Mouse (Mus musculus) kidney, embryonic 14.5 days (tissue): ENCODE results near the gene 5730522E02Rik. TPM values are rescaled to one million over a fixed set of nuclear protein-coding genes. Genes with fewer than 3 reads are reported as not detected.

Experiments
- ATAC-seq: fragments of 200-750 bp; cut with Nextera tagmentation; 2 replicates; pipeline ENCODE4 v1.8.0; 2017; ENCODE audit warnings: moderate number of reproducible peaks, mild to moderate bottlenecking, moderate TSS enrichment, moderate library complexity; ENCODE audit not compliant: low FRiP score, low TSS enrichment
- H3K27ac ChIP-seq: fragments of 300-500 bp; sonication (generic); 2 replicates; pipeline ENCODE4 v1.5.1; 2014; ENCODE audit warnings: low read depth, mild to moderate bottlenecking, low read length, moderate library complexity, mixed read lengths
- H3K27me3 ChIP-seq: fragments of 300-500 bp; sonication (generic); 2 replicates; pipeline ENCODE4 v1.6.1; 2014; ENCODE audit warnings: mild to moderate bottlenecking, low read length; ENCODE audit not compliant: control insufficient read depth, insufficient read depth
- H3K36me3 ChIP-seq: fragments of 300-500 bp; sonication (generic); 2 replicates; pipeline ENCODE4 v1.6.1; 2014; ENCODE audit warnings: low read length, mixed read lengths; ENCODE audit not compliant: control insufficient read depth, insufficient read depth
- H3K4me1 ChIP-seq: fragments of 300-500 bp; sonication (generic); 2 replicates; pipeline ENCODE4 v1.6.1; 2014; ENCODE audit warnings: low read length, mixed read lengths; ENCODE audit not compliant: control insufficient read depth, insufficient read depth
- H3K4me2 ChIP-seq: fragments of 300-500 bp; sonication (generic); replicated peaks from 2 replicates; pipeline ENCODE4 v1.6.1; 2014; ENCODE audit warnings: low read depth, mild to moderate bottlenecking, low read length
- H3K4me3 ChIP-seq: fragments of 300-500 bp; sonication (generic); 2 replicates; pipeline ENCODE4 v1.5.1; 2014; ENCODE audit warnings: mild to moderate bottlenecking, low read length
- H3K9ac ChIP-seq: fragments of 300-500 bp; sonication (generic); 2 replicates; pipeline ENCODE4 v1.6.1; 2014; ENCODE audit warnings: low read depth, mild to moderate bottlenecking, low read length, moderate library complexity
- H3K9me3 ChIP-seq: fragments of 300-500 bp; sonication (generic); 2 replicates; pipeline ENCODE4 v1.6.1; 2016; ENCODE audit warnings: low read length; ENCODE audit not compliant: control insufficient read depth
- WGBS: fragments of 180-500 bp; shearing (Covaris S2); extraction: QIAGEN DNeasy Blood & Tissue Kit; methylation state at CpG from one replicate; pipeline ENCODE4 v1.1.7; 2014; 5-methylcytosine and 5-hydroxymethylcytosine counted together
- polyA plus RNA-seq: library from polyadenylated mRNA; unstranded; fragments of >200 nt; fragmentation: Nextera tagmentation; extraction: Ambion mirVana; gene quantifications from 2 replicates; pipeline ENCODE4 v1.2.1, GENCODE M21; 2014

Gene 5730522E02Rik
- polyA plus RNA-seq, 1 experiment from 2014 or later = 3.1 TPM

DNA sequence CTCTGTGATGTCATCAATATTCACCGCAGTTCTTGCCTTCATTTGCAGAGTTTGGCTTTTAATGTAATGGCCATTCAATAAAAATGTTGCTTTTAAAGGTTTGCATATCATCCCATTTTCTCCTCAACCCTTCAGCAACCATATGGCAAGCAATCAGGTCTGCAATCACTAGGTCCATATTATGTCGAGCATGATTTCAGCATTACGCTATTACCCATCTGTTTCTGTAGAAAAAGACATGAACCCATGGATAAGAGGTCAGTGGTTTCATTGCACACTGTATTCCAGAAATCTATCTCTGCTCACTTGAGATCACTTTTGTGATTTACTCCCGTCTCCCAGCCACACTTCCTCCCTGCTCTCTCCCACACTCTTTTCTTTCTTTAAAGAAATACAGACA, 213.1 kb downstream of the 5730522E02Rik start:
- H3K36me3 ChIP-seq = no peaks in the 10 kb centered on the region
- no peak overlapping the region for H3K4me3 ChIP-seq
- no peaks in the 10 kb centered on the region for H3K27me3 ChIP-seq
- H3K9me3 ChIP-seq = no peaks in the 10 kb centered on the region
- WGBS = 41% methylated on average over 4 of the region's 4 CpGs
- no peaks in the 10 kb centered on the region for H3K4me1 ChIP-seq
- H3K4me2 ChIP-seq = no peak overlapping the region
- no peak overlapping the region for H3K27ac ChIP-seq
- no peak overlapping the region for H3K9ac ChIP-seq
- ATAC-seq = no peak

DNA sequence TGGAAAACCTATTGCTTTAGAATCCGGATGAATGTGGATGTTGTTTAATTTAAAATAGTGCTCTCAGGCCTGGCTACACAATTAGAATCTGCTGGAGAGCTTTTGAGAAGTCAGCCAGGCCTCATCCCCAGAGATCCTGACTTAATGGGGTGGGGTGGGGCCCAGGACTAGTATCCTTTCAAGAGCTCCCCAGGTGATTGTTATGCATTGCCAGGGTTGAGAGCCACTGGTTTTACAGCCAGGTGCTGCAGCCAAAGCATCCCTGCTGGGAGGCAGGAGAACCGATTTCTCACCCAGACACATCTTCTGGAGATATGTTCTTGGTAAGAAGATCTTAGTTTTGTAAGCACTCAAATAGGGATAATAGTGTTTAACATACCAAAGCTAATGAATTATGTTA, 216.4 kb downstream of the 5730522E02Rik start:
- Histone ChIP-seq H3K4me3 (no peak overlapping the region), H3K27ac (no peak overlapping the region), H3K27me3 (no peaks in the 10 kb centered on the region), H3K9me3 (no peaks in the 10 kb centered on the region), H3K9ac (no peak overlapping the region), H3K36me3 (no peaks in the 10 kb centered on the region), H3K4me2 (no peak overlapping the region), H3K4me1 (no peaks in the 10 kb centered on the region)
- ATAC-seq = no peak
- WGBS = 39% methylated on average over 2 of the region's 2 CpGs

DNA sequence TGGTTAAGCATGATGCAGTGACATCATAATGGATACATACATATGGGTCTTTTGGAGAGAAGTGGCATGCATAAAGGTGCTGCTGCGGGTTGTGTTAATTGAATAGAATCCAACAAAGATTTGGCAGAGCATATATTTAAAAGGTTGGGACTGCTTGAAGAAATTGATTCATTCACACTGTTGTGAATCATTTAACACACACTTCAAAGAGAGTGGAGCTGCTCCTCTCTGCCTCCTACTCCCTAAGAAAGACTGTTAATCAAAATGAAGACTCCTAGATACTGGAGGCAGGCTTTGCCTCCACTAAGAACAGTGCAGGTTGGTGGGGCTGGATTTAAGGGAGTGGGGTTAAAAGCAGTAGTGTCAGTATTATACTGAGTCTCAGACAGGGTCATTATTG, 218.3 kb downstream of the 5730522E02Rik start:
- Histone ChIP-seq H3K4me2 (no peak overlapping the region), H3K9me3 (no peaks in the 10 kb centered on the region), H3K27me3 (no peaks in the 10 kb centered on the region), H3K4me1 (no peaks in the 10 kb centered on the region), H3K4me3 (no peak overlapping the region), H3K27ac (no peak overlapping the region), H3K36me3 (no peaks in the 10 kb centered on the region), H3K9ac (no peak overlapping the region)
- 89% methylated on average over 1 of the region's 1 CpGs for WGBS
- no peak for ATAC-seq

DNA sequence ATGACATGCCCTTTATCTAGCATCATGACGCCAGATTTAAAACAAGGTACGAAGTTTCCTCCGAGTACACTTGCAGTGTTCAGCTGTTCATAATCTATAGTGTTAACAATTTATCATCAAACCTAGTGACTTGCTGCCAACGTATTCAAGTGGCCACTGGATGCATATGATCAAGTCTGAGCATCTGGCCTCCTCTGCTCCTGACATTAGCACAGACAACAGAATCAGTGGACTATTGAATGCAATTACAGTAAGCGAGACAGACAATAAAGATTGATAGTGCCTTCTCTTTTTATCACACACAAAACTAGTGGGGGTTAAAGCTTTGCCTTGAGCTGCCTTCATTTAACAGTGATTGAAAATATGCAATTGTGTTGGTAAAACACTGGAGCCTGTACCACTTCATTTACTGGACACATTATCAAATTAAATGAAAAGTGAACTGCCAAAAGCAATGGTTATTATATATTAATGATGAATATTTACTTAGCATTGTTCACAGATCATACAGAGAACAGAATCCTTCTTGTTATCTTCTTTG, 231.8 kb downstream of the 5730522E02Rik start:
- no peak overlapping the region for H3K4me2 ChIP-seq
- WGBS = 82% methylated on average over 5 of the region's 5 CpGs
- H3K36me3 ChIP-seq = no peaks in the 10 kb centered on the region
- no peak for ATAC-seq
- no peak overlapping the region for H3K9ac ChIP-seq
- H3K27me3 ChIP-seq = no peaks in the 10 kb centered on the region
- no peak overlapping the region for H3K27ac ChIP-seq
- no peak overlapping the region for H3K4me3 ChIP-seq
- no peaks in the 10 kb centered on the region for H3K9me3 ChIP-seq
- no peaks in the 10 kb centered on the region for H3K4me1 ChIP-seq

DNA sequence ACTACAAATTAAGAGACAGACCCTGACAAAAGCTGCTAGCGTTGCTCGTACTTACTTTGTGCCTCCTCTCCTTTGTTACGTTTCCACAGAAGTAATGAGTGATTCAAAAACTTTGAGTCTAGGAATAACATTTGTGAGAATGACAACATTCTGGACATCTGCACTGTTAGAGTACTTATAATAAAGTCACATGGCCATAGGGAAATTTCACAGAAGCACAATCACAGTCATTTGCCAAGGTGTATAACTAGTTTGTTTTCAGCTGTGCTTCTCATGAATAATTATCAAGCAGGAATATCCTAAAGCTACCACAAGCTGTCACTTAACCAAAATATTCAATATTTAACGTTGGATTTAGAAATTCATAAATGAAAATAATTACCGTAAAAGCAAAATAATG, 269.1 kb downstream of the 5730522E02Rik start:
- H3K4me1 ChIP-seq = no peaks in the 10 kb centered on the region
- H3K27me3 ChIP-seq = no peaks in the 10 kb centered on the region
- H3K36me3 ChIP-seq = no peaks in the 10 kb centered on the region
- no peak overlapping the region for H3K4me3 ChIP-seq
- H3K4me2 ChIP-seq = no peak overlapping the region
- no peak for ATAC-seq
- H3K27ac ChIP-seq = no peak overlapping the region
- H3K9me3 ChIP-seq = no peaks in the 10 kb centered on the region
- 87% methylated on average over 5 of the region's 5 CpGs for WGBS
- no peak overlapping the region for H3K9ac ChIP-seq

DNA sequence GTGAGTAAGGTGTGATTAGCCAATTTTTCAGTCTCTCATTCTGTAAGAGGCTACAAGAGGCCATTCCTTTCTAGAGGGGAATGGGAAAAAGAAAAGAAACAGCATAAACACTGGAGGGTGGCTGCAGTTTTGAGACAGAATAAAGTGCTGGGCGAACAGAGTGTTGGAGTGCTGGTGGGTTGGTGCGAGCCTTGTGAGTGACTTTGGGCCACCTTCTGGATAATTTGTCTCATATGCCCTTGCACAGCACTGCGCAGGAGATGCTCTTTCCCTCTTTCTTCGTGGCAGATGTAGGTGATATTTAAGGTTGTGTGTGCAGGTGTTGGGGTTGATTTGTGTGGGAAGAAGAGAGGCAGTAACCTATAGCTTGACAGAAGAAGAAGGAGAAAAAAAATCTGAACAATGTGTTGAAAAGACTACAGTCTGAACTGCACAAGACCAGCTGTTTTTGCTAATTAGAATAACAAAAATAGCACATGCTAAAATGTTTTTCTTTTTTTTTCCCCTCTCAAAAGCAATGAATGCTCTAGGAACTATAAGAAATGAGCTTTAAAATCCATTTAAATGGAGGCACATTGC, 269.8 kb downstream of the 5730522E02Rik start:
- no peak overlapping the region for H3K27ac ChIP-seq
- no peaks in the 10 kb centered on the region for H3K36me3 ChIP-seq
- no peaks in the 10 kb centered on the region for H3K9me3 ChIP-seq
- no peak for ATAC-seq
- H3K4me2 ChIP-seq = no peak overlapping the region
- no peak overlapping the region for H3K9ac ChIP-seq
- H3K27me3 ChIP-seq = no peaks in the 10 kb centered on the region
- WGBS = 87% methylated on average over 4 of the region's 4 CpGs
- no peak overlapping the region for H3K4me3 ChIP-seq
- H3K4me1 ChIP-seq = no peaks in the 10 kb centered on the region

DNA sequence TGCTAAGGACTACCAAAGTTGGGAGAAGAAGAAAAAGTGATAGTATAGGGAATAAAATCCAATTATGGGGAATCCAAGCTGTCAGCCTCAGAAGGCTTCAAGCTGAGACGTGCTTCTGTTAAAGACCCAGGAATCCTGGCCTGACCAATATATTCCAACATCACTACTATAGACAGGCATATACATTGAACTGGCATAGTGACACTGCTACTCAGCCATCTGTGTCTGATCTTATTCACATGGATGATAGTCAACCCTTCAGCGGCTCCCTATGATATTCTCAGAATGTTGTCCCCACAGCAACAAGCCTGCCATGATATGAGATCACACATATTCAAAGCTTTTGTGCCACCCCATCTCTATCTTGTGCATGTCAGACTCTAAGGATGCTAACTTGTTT, 284.3 kb downstream of the 5730522E02Rik start:
- ATAC-seq = no peak
- 79% methylated on average over 2 of the region's 2 CpGs for WGBS
- Histone ChIP-seq H3K9me3 (no peaks in the 10 kb centered on the region), H3K4me1 (no peaks in the 10 kb centered on the region), H3K4me2 (no peak overlapping the region), H3K4me3 (no peak overlapping the region), H3K9ac (no peak overlapping the region), H3K36me3 (no peaks in the 10 kb centered on the region), H3K27me3 (no peaks in the 10 kb centered on the region), H3K27ac (no peak overlapping the region)

DNA sequence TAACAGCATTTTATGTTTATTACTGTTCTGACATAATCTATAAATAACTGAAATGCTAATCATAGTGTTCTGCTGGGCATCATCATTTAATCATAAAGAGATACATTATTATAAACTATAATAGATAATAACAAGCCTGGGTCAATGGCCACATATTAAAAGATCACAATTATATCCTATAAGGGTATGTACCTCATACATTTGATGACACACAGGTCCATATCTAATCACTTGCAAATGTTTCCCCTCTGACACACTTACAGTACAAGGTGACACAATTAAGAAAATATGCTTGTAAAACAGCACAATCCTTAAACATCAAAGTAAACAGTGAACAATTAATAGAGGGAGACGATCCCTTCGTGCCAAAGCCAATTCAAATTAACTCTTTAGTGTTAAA, 308.2 kb downstream of the 5730522E02Rik start:
- H3K36me3 ChIP-seq = no peaks in the 10 kb centered on the region
- no peaks in the 10 kb centered on the region for H3K4me1 ChIP-seq
- no peaks in the 10 kb centered on the region for H3K9me3 ChIP-seq
- H3K27me3 ChIP-seq = no peaks in the 10 kb centered on the region
- H3K9ac ChIP-seq = no peak overlapping the region
- no peak overlapping the region for H3K4me2 ChIP-seq
- no peak overlapping the region for H3K27ac ChIP-seq
- WGBS = 71% methylated on average over 2 of the region's 2 CpGs
- no peak for ATAC-seq
- no peak overlapping the region for H3K4me3 ChIP-seq

DNA sequence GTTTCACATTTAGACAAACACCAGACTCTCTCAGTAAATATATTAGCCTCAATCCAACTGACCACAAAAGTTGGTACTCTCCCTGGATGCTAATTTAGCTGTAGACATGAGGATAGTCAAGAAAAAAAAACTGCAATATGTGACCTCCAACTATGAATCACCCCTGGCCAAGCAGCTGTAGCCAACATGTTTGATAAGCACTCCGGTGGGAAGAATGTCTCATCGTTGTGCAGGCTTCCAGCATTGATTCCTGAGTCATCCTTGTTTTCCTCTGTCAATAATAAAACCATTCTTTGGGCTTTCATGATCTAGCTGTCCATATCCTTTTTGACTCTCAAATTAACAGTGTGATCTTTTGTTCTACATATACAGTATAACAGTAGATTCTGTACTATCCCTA, 308.9 kb downstream of the 5730522E02Rik start:
- Histone ChIP-seq H3K36me3 (no peaks in the 10 kb centered on the region), H3K27ac (no peak overlapping the region), H3K4me1 (no peaks in the 10 kb centered on the region), H3K27me3 (no peaks in the 10 kb centered on the region), H3K9ac (no peak overlapping the region), H3K9me3 (no peaks in the 10 kb centered on the region), H3K4me2 (no peak overlapping the region), H3K4me3 (no peak overlapping the region)
- 63% methylated on average over 2 of the region's 2 CpGs for WGBS
- ATAC-seq = no peak
